Mouse (Mus musculus) limb, embryonic 12.5 days (tissue): Measurements from ENCODE around the gene E4f1. TPM values are rescaled to one million over a fixed set of nuclear protein-coding genes. Genes with fewer than 3 reads are reported as not detected.
"Not testable (repeated sequence)": the region's sequence is repeated elsewhere in the genome, so short reads cannot be mapped to it uniquely, and the experiment has no call there.

Experiments used
- ATAC-seq: fragments of 200-750 bp; cut with Nextera tagmentation; 2 replicates; pipeline ENCODE4 v1.8.0; 2017; ENCODE audit warnings: low read depth, moderate TSS enrichment; ENCODE audit not compliant: insufficient number of reproducible peaks, insufficient read depth, low FRiP score, low TSS enrichment
- H3K27ac ChIP-seq: fragments of 300-500 bp; sonication (generic); 2 replicates; pipeline ENCODE4 v1.5.1; 2016; ENCODE audit warnings: mild to moderate bottlenecking, moderate library complexity
- H3K27me3 ChIP-seq: fragments of 300-500 bp; sonication (generic); 2 replicates; pipeline ENCODE4 v1.6.1; 2016; ENCODE audit warnings: mild to moderate bottlenecking, moderate library complexity
- H3K36me3 ChIP-seq: fragments of 300-500 bp; sonication (generic); 2 replicates; pipeline ENCODE4 v1.6.1; 2016; ENCODE audit warnings: mild to moderate bottlenecking, moderate library complexity
- H3K4me1 ChIP-seq: fragments of 300-500 bp; sonication (generic); replicated peaks from 2 replicates; pipeline ENCODE4 v1.6.1; 2016
- H3K4me2 ChIP-seq: fragments of 300-500 bp; sonication (generic); 2 replicates; pipeline ENCODE4 v1.6.1; 2016; ENCODE audit warnings: mild to moderate bottlenecking, moderate library complexity
- H3K4me3 ChIP-seq: fragments of 300-500 bp; sonication (generic); replicated peaks from 2 replicates; pipeline ENCODE4 v1.5.1; 2016; ENCODE audit warnings: mild to moderate bottlenecking
- H3K9ac ChIP-seq: fragments of 300-500 bp; sonication (generic); replicated peaks from 2 replicates; pipeline ENCODE4 v1.6.1; 2016; ENCODE audit warnings: mild to moderate bottlenecking, moderate library complexity
- H3K9me3 ChIP-seq: fragments of 300-500 bp; sonication (generic); 2 replicates; pipeline ENCODE4 v1.6.1; 2016; ENCODE audit warnings: mild to moderate bottlenecking, moderate library complexity
- WGBS: fragments of 180-500 bp; shearing (Covaris S2); methylation state at CpG from one replicate; pipeline ENCODE4 v1.1.7; 2016; 5-methylcytosine and 5-hydroxymethylcytosine counted together
- polyA plus RNA-seq: library from polyadenylated mRNA; unstranded; fragments of >200 nt; fragmentation: Nextera tagmentation; extraction: Ambion mirVana; gene quantifications from 2 replicates; pipeline ENCODE4 v1.2.1, GENCODE M21; 2016

The E4f1 gene
- polyA plus RNA-seq, 1 experiment from 2014 or later, result 37.2 TPM

GRCm38 (mm10) chr17:24426471-24427169 is 43.5 kb downstream of the E4f1 start, which contains the start of gene Eci1:
Gene Eci1 (plus strand): TSS chr17:24426641.
- no peaks in the 10 kb centered on the region for H3K27me3 ChIP-seq
- H3K27ac ChIP-seq, result peak within 1 kb of the TSS; percentile 98
- peak within 1 kb of the TSS; percentile 65 for H3K4me2 ChIP-seq
- peak within 1 kb of the TSS; percentile 93 for H3K9ac ChIP-seq
- peaks cover 38% of the 10 kb centered on the region for H3K36me3 ChIP-seq
- H3K9me3 ChIP-seq, result no peaks in the 10 kb centered on the region
- peak within 1 kb of the TSS; percentile 71 for H3K4me3 ChIP-seq
- WGBS, result under 1% methylated on average over 48 of the region's 48 CpGs
- peak; percentile 94 for ATAC-seq
- H3K4me1 ChIP-seq, result peaks cover 20% of the 10 kb centered on the region

GRCm38 (mm10) chr17:24425905-24426304 is 44.2 kb downstream of the E4f1 start:
- no peaks in the 10 kb centered on the region for H3K9me3 ChIP-seq
- WGBS, result 88% methylated on average over 7 of the region's 7 CpGs
- H3K4me2 ChIP-seq, result no peak overlapping the region
- no peak overlapping the region for H3K9ac ChIP-seq
- peaks cover 19% of the 10 kb centered on the region for H3K4me1 ChIP-seq
- peak overlapping the region; percentile 98 for H3K27ac ChIP-seq
- H3K4me3 ChIP-seq, result no peak overlapping the region
- no peak for ATAC-seq
- peaks cover 45% of the 10 kb centered on the region for H3K36me3 ChIP-seq
- H3K27me3 ChIP-seq, result no peaks in the 10 kb centered on the region

- not testable (repeated sequence) for H3K27me3 ChIP-seq, H3K9ac ChIP-seq, H3K4me3 ChIP-seq, ATAC-seq, H3K27ac ChIP-seq, H3K4me2 ChIP-seq, H3K9me3 ChIP-seq
- peaks cover 50% of the 10 kb centered on the region for H3K36me3 ChIP-seq
- peaks cover 13% of the 10 kb centered on the region for H3K4me1 ChIP-seq
- whole genome bisulfite sequencing, result 94% methylated on average over 6 of the region's 8 CpGs
Observed at GRCm38 (mm10) chr17:24425326-24425725, 44.8 kb downstream of the E4f1 start.

GRCm38 (mm10) chr17:24424489-24424888 is 45.6 kb downstream of the E4f1 start:
- H3K9me3 ChIP-seq, result no peaks in the 10 kb centered on the region
- WGBS, result 95% methylated on average over 5 of the region's 5 CpGs
- ATAC-seq, result no peak
- no peak overlapping the region for H3K4me2 ChIP-seq
- no peak overlapping the region for H3K9ac ChIP-seq
- peaks cover 8% of the 10 kb centered on the region for H3K4me1 ChIP-seq
- H3K4me3 ChIP-seq, result no peak overlapping the region
- peaks cover 59% of the 10 kb centered on the region for H3K36me3 ChIP-seq
- H3K27ac ChIP-seq, result no peak overlapping the region
- no peaks in the 10 kb centered on the region for H3K27me3 ChIP-seq

GRCm38 (mm10) chr17:24423114-24423513 is 47.0 kb downstream of the E4f1 start:
- peaks cover 4% of the 10 kb centered on the region for H3K4me1 ChIP-seq
- no peaks in the 10 kb centered on the region for H3K9me3 ChIP-seq
- peaks cover 73% of the 10 kb centered on the region for H3K36me3 ChIP-seq
- H3K9ac ChIP-seq, result no peak overlapping the region
- H3K4me2 ChIP-seq, result no peak overlapping the region
- H3K27ac ChIP-seq, result no peak overlapping the region
- no peak overlapping the region for H3K4me3 ChIP-seq
- no peaks in the 10 kb centered on the region for H3K27me3 ChIP-seq
- ATAC-seq, result no peak
- WGBS, result 94% methylated on average over 4 of the region's 4 CpGs

- Histone ChIP-seq H3K27me3 (no peaks in the 10 kb centered on the region), H3K4me3 (peak overlapping the region; percentile 88), H3K4me1 (peaks cover 24% of the 10 kb centered on the region), H3K9ac (peak overlapping the region; percentile 93), H3K36me3 (peaks cover 54% of the 10 kb centered on the region), H3K27ac (no peak overlapping the region), H3K4me2 (peak overlapping the region; percentile 96), H3K9me3 (no peaks in the 10 kb centered on the region)
- ATAC-seq, result no peak
- WGBS, result 92% methylated on average over 3 of the region's 3 CpGs
Observed at GRCm38 (mm10) chr17:24416051-24416652, 54.0 kb downstream of the E4f1 start.

GRCm38 (mm10) chr17:24415011-24415410 is 55.1 kb downstream of the E4f1 start:
- H3K4me1 ChIP-seq, result peaks cover 24% of the 10 kb centered on the region
- no peaks in the 10 kb centered on the region for H3K9me3 ChIP-seq
- peak overlapping the region; percentile 95 for H3K27ac ChIP-seq
- peak overlapping the region; percentile 88 for H3K4me3 ChIP-seq
- peak overlapping the region; percentile 93 for H3K9ac ChIP-seq
- H3K4me2 ChIP-seq, result peak overlapping the region; percentile 96
- H3K36me3 ChIP-seq, result peaks cover 54% of the 10 kb centered on the region
- no peak; the same call in 1 of the 2 replicates for ATAC-seq
- no peaks in the 10 kb centered on the region for H3K27me3 ChIP-seq
- under 1% methylated on average over 21 of the region's 21 CpGs for WGBS

- peaks cover 24% of the 10 kb centered on the region for H3K4me1 ChIP-seq
- whole genome bisulfite sequencing, result under 1% methylated on average over 63 of the region's 64 CpGs
- no peaks in the 10 kb centered on the region for H3K9me3 ChIP-seq
- peak within 1 kb of the TSS; percentile 95 for H3K27ac ChIP-seq
- ATAC-seq, result peak; percentile 94
- H3K27me3 ChIP-seq, result no peaks in the 10 kb centered on the region
- H3K4me3 ChIP-seq, result peak within 1 kb of the TSS; percentile 88
- peak within 1 kb of the TSS; percentile 96 for H3K4me2 ChIP-seq
- peak within 1 kb of the TSS; percentile 93 for H3K9ac ChIP-seq
- H3K36me3 ChIP-seq, result peaks cover 54% of the 10 kb centered on the region
Observed at GRCm38 (mm10) chr17:24414230-24414976, 55.7 kb downstream of the E4f1 start, which contains the start of gene Rnps1. Gene Rnps1 (plus strand): TSS chr17:24414565.

GRCm38 (mm10) chr17:24413557-24414211 is 56.4 kb downstream of the E4f1 start:
- Histone ChIP-seq H3K4me3 (peak overlapping the region; percentile 88), H3K9ac (peak overlapping the region; percentile 93), H3K9me3 (no peaks in the 10 kb centered on the region), H3K4me2 (peak overlapping the region; percentile 96), H3K36me3 (peaks cover 54% of the 10 kb centered on the region), H3K27ac (peak overlapping the region; percentile 75), H3K4me1 (peaks cover 24% of the 10 kb centered on the region), H3K27me3 (no peaks in the 10 kb centered on the region)
- WGBS, result 38% methylated on average over 22 of the region's 22 CpGs
- ATAC-seq, result no peak

- WGBS, result 90% methylated on average over 12 of the region's 12 CpGs
- H3K27me3 ChIP-seq, result no peaks in the 10 kb centered on the region
- ATAC-seq, result no peak
- H3K4me3 ChIP-seq, result no peak overlapping the region
- peaks cover 50% of the 10 kb centered on the region for H3K36me3 ChIP-seq
- H3K27ac ChIP-seq, result no peak overlapping the region
- no peak overlapping the region for H3K9ac ChIP-seq
- H3K4me2 ChIP-seq, result no peak overlapping the region
- H3K9me3 ChIP-seq, result no peaks in the 10 kb centered on the region
- no peaks in the 10 kb centered on the region for H3K4me1 ChIP-seq
Observed at GRCm38 (mm10) chr17:24407116-24407803, 62.9 kb downstream of the E4f1 start.
